Mouse (Mus musculus): ENCODE data around the gene Pou5f1. TPM values are rescaled to one million over a fixed set of nuclear protein-coding genes. Genes with fewer than 3 reads are reported as not detected.

Pou5f1 gene
- polyA plus RNA-seq, 1 experiment from 2014 or later, result not detected

GRCm38 (mm10) chr17:35554321-35554720 is 48.5 kb downstream of the Pou5f1 start:
- Histone ChIP-seq H3K36me3 (no peaks in the 10 kb centered on the region), H3K27ac (replicated peaks) (no peak overlapping the region), H3K4me3 (no peak overlapping the region), H3K4me2 (no peak overlapping the region), H3K9me3 (no peaks in the 10 kb centered on the region), H3K9ac (no peak overlapping the region), H3K27me3 (replicated peaks) (no peaks in the 10 kb centered on the region), H3K4me1 (peaks cover 33% of the 10 kb centered on the region)
- 75% methylated on average over 5 of the region's 5 CpGs for WGBS
- ATAC-seq (ENCODE audit: extremely low read depth, insufficient number of reproducible peaks, low FRiP score, low TSS enrichment), result no peak

- Histone ChIP-seq H3K9me3 (no peaks in the 10 kb centered on the region), H3K9ac (no peak overlapping the region), H3K27me3 (replicated peaks) (no peaks in the 10 kb centered on the region), H3K36me3 (no peaks in the 10 kb centered on the region), H3K27ac (replicated peaks) (no peak overlapping the region), H3K4me1 (peaks cover 28% of the 10 kb centered on the region), H3K4me3 (no peak overlapping the region), H3K4me2 (no peak overlapping the region)
- WGBS, result 84% methylated on average over 18 of the region's 18 CpGs
- ATAC-seq (ENCODE audit: extremely low read depth, insufficient number of reproducible peaks, low FRiP score, low TSS enrichment), result no peak
Measured at GRCm38 (mm10) chr17:35554761-35555397, 49.1 kb downstream of the Pou5f1 start.

GRCm38 (mm10) chr17:35556186-35556765 is 50.5 kb downstream of the Pou5f1 start:
- WGBS, result 81% methylated on average over 13 of the region's 13 CpGs
- no peaks in the 10 kb centered on the region for H3K27me3 ChIP-seq (replicated peaks)
- H3K9ac ChIP-seq, result no peak overlapping the region
- peaks cover 14% of the 10 kb centered on the region for H3K4me1 ChIP-seq
- no peaks in the 10 kb centered on the region for H3K36me3 ChIP-seq
- no peak overlapping the region for H3K27ac ChIP-seq (replicated peaks)
- no peak for ATAC-seq (ENCODE audit: extremely low read depth, insufficient number of reproducible peaks, low FRiP score, low TSS enrichment)
- no peaks in the 10 kb centered on the region for H3K9me3 ChIP-seq
- H3K4me3 ChIP-seq, result no peak overlapping the region
- H3K4me2 ChIP-seq, result no peak overlapping the region

- peaks cover 8% of the 10 kb centered on the region for H3K4me1 ChIP-seq
- H3K36me3 ChIP-seq, result no peaks in the 10 kb centered on the region
- no peak for ATAC-seq (ENCODE audit: extremely low read depth, insufficient number of reproducible peaks, low FRiP score, low TSS enrichment)
- H3K9me3 ChIP-seq, result no peaks in the 10 kb centered on the region
- H3K9ac ChIP-seq, result no peak overlapping the region
- WGBS, result 27% methylated on average over 5 of the region's 5 CpGs
- no peaks in the 10 kb centered on the region for H3K27me3 ChIP-seq (replicated peaks)
- H3K4me3 ChIP-seq, result no peak overlapping the region
- H3K27ac ChIP-seq (replicated peaks), result no peak overlapping the region
- no peak overlapping the region for H3K4me2 ChIP-seq
Measured at GRCm38 (mm10) chr17:35556812-35557211, 51.0 kb downstream of the Pou5f1 start.

GRCm38 (mm10) chr17:35557351-35557750 is 51.5 kb downstream of the Pou5f1 start:
- no peak for ATAC-seq (ENCODE audit: extremely low read depth, insufficient number of reproducible peaks, low FRiP score, low TSS enrichment)
- no peaks in the 10 kb centered on the region for H3K36me3 ChIP-seq
- no peak overlapping the region for H3K27ac ChIP-seq (replicated peaks)
- H3K9me3 ChIP-seq, result no peaks in the 10 kb centered on the region
- no peaks in the 10 kb centered on the region for H3K27me3 ChIP-seq (replicated peaks)
- H3K9ac ChIP-seq, result no peak overlapping the region
- no peak overlapping the region for H3K4me3 ChIP-seq
- 59% methylated on average over 9 of the region's 9 CpGs for WGBS
- H3K4me1 ChIP-seq, result peaks cover 3% of the 10 kb centered on the region; the same call in 1 of the 2 replicates
- no peak overlapping the region for H3K4me2 ChIP-seq

- Histone ChIP-seq H3K4me1 (0 out of 2 replicates have a peak, but pooled peaks cover 3% of the 10 kb centered on the region), H3K9me3 (no peaks in the 10 kb centered on the region), H3K4me3 (no peak overlapping the region), H3K27me3 (replicated peaks) (no peaks in the 10 kb centered on the region), H3K9ac (no peak overlapping the region), H3K36me3 (no peaks in the 10 kb centered on the region), H3K4me2 (no peak overlapping the region), H3K27ac (replicated peaks) (no peak overlapping the region)
- no peak for ATAC-seq (ENCODE audit: extremely low read depth, insufficient number of reproducible peaks, low FRiP score, low TSS enrichment)
- WGBS, result 47% methylated on average over 8 of the region's 8 CpGs
Measured at GRCm38 (mm10) chr17:35558216-35558615, 52.4 kb downstream of the Pou5f1 start.

Other genes with a start within 250 kb of the Pou5f1 start
- 43.4 and 48.6 TPM in 2 replicates for gene H2-D1, start 243.3 kb upstream of the Pou5f1 start, polyA plus RNA-seq (2015; fragmentation: Nextera tagmentation; extraction: Ambion mirVana)
- gene H2-Q1, start 185.6 kb upstream of the Pou5f1 start, polyA plus RNA-seq (2015; fragmentation: Nextera tagmentation; extraction: Ambion mirVana), result 0.19 and 0.29 TPM in 2 replicates
- gene H2-Q2, start 163.8 kb upstream of the Pou5f1 start, polyA plus RNA-seq (2015; fragmentation: Nextera tagmentation; extraction: Ambion mirVana), result 3.3 and 3.4 TPM in 2 replicates
- 2.6 and 2.9 TPM in 2 replicates for gene H2-Q4, start 126.4 kb upstream of the Pou5f1 start, polyA plus RNA-seq (2015; fragmentation: Nextera tagmentation; extraction: Ambion mirVana)
- 0.23 and 0.61 TPM in 2 replicates for gene H2-Q6, start 81.2 kb upstream of the Pou5f1 start, polyA plus RNA-seq (2015; fragmentation: Nextera tagmentation; extraction: Ambion mirVana)
- gene H2-Q7, start 66.9 kb upstream of the Pou5f1 start, polyA plus RNA-seq (2015; fragmentation: Nextera tagmentation; extraction: Ambion mirVana), result 1.2 and 2.1 TPM in 2 replicates
- gene H2-Q10, start 35.9 kb upstream of the Pou5f1 start, polyA plus RNA-seq (2015; fragmentation: Nextera tagmentation; extraction: Ambion mirVana), result 1.4 and 5.2 TPM in 2 replicates
- 48.8 and 53.2 TPM in 2 replicates for gene Tcf19, start 10.8 kb downstream of the Pou5f1 start, polyA plus RNA-seq (2015; fragmentation: Nextera tagmentation; extraction: Ambion mirVana)
- 12.3 and 14.6 TPM in 2 replicates for gene Cchcr1, start 11.1 kb downstream of the Pou5f1 start, polyA plus RNA-seq (2015; fragmentation: Nextera tagmentation; extraction: Ambion mirVana)
- gene Psors1c2, start 27.2 kb downstream of the Pou5f1 start, polyA plus RNA-seq (2015; fragmentation: Nextera tagmentation; extraction: Ambion mirVana), result 0.90 and 1.5 TPM in 2 replicates
- 0.39 and 0.42 TPM in 2 replicates for gene Cdsn, start 46.1 kb downstream of the Pou5f1 start, polyA plus RNA-seq (2015; fragmentation: Nextera tagmentation; extraction: Ambion mirVana)
- gene 2300002M23Rik, start 61.4 kb downstream of the Pou5f1 start, polyA plus RNA-seq (2015; fragmentation: Nextera tagmentation; extraction: Ambion mirVana), result not detected in 2 replicates
- gene Sfta2, start 95.5 kb downstream of the Pou5f1 start, polyA plus RNA-seq (2015; fragmentation: Nextera tagmentation; extraction: Ambion mirVana), result 1.5 and 1.8 TPM in 2 replicates
- gene Gm9573, start 120.6 kb downstream of the Pou5f1 start, polyA plus RNA-seq (2015; fragmentation: Nextera tagmentation; extraction: Ambion mirVana), result not detected in 2 replicates
- gene Mucl3, start 137.7 kb downstream of the Pou5f1 start, polyA plus RNA-seq (2015; fragmentation: Nextera tagmentation; extraction: Ambion mirVana), result 0.36 and 0.39 TPM in 2 replicates
- gene Vars2, start 161.6 kb downstream of the Pou5f1 start, polyA plus RNA-seq (2015; fragmentation: Nextera tagmentation; extraction: Ambion mirVana), result 12.2 and 13.5 TPM in 2 replicates
- 25.7 and 27.7 TPM in 2 replicates for gene Gtf2h4, start 167.7 kb downstream of the Pou5f1 start, polyA plus RNA-seq (2015; fragmentation: Nextera tagmentation; extraction: Ambion mirVana)
- gene Ddr1, start 198.6 kb downstream of the Pou5f1 start, polyA plus RNA-seq (2015; fragmentation: Nextera tagmentation; extraction: Ambion mirVana), result 122 and 130 TPM in 2 replicates